Mouse (Mus musculus): ENCODE results near the gene Tbcd.

DNA sequence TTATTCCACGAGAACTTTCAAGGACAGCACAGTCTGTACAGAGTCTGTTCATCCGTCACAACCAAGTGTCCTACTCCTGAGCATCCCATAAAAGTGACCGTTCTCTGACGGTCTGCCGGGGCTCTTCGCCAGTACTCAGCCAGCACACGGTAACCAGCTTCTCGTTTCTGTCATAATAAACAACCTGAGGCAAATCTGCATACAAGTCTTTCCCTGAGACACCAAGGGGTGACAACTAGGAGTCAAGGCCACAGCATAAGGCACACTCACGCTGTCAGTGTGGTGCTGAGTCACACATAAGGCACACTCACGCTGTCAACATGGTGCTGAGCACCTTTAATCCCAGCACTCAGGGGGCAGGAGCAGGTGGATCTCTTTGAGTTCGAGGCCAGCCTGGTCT lies 198.9 kb downstream of the Tbcd start:
- TF ChIP-seq POLR2A (IDR thresholded peaks at IDR 0.05; ENCODE audit: insufficient read depth, low read depth, low read length) (no peak), CTCF (IDR thresholded peaks at IDR 0.05; ENCODE audit: insufficient read depth, low read depth, low read length) (no peak)
